Mouse (Mus musculus) left cerebral cortex, adult 8-10 months (tissue): Measurements from ENCODE around the gene Rsph14. TPM values are rescaled to one million over a fixed set of nuclear protein-coding genes. Genes with fewer than 3 reads are reported as not detected.

Experiments used
- DNase-seq, 2 experiments: peaks; one replicate each; pipeline ENCODE4 v3.0.0; 2022; ENCODE audit warnings: low spot score in 2 of 2
- total RNA-seq, 4 experiments: library from RNA; stranded (reverse); gene quantifications; 2 replicates each; pipeline ENCODE4 v1.2.4; 2022

Rsph14 gene
- under 1 TPM; 0.41 to 0.88 (median 0.65) TPM for total RNA-seq

DNA sequence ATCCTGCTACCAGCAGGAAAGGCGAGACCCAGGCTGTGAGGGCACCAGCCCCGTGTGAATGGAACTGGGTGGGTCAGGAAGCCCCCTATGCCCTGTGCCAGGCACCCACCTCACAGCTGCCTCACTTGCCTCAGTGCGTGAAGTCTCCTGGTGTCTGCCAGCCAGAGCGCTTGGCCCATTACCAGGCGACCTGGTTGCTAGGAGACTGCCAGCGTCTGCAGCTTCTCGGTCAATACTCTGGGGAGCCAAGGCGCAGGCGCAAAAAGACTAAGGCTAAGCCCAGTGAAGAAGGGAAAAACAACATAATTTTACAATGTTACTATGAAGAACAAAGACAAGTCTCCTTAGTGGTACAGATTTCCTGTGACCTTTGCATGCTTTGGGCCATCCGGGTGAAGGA, at the start of gene Rsph14:
TSS of gene Rsph14 (minus strand) at position 192 of the 400 bp plus-strand sequence.
- peak; percentile 64 to 87 for DNase-seq

GRCm38 (mm10) chr10:75078174-75079128, 46.1 kb upstream of the Rsph14 start:
- DNase-seq = no peak

- no peak for DNase-seq
Observed at GRCm38 (mm10) chr10:75075665-75076064, 43.3 kb upstream of the Rsph14 start.

GRCm38 (mm10) chr10:75070281-75070976, 38.0 kb upstream of the Rsph14 start:
- no peak for DNase-seq

- no peak for DNase-seq
Observed at GRCm38 (mm10) chr10:75068624-75069328, 36.4 kb upstream of the Rsph14 start.

GRCm38 (mm10) chr10:75068086-75068485, 35.7 kb upstream of the Rsph14 start:
- DNase-seq = no peak

DNA sequence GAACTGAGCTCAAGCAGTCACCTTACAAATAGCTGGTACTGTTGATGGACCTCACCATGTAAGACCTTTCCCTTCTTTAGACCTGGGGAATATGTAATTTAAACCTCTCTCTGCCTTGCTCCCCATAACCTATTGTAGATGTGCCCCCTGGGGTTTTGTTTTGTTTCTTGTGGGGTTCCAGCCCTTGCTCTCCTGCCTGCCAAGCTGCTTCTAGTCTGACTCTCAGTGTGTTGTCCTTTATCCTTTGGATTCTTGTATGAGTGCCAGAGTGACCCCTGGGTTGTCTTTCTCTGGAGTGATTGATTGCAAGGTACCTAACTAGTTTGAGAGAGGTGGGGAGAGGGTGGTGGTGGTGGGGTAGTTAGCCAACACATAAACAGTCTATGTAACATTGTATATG, 35.1 kb upstream of the Rsph14 start:
- no peak for DNase-seq

DNA sequence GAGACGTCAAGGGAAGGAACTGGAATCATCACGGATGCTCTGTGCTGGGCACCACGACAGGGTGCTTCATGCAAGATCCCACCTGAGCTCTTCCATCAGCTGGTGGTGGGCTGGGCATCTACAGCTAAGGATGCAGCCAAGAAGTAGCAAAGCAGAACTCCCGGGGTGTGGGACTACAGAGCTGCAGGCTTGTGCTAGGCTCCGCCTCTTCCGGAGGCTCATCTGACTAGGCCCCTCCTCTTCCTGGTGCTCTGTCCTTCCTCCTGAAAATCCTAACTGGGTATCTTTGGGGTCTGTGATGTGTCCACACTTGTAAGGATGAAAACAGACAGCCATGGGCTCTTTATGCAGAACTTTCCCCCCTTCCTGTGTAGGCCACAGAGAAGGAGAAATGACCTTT, 33.3 kb upstream of the Rsph14 start:
- no peak for DNase-seq

DNA sequence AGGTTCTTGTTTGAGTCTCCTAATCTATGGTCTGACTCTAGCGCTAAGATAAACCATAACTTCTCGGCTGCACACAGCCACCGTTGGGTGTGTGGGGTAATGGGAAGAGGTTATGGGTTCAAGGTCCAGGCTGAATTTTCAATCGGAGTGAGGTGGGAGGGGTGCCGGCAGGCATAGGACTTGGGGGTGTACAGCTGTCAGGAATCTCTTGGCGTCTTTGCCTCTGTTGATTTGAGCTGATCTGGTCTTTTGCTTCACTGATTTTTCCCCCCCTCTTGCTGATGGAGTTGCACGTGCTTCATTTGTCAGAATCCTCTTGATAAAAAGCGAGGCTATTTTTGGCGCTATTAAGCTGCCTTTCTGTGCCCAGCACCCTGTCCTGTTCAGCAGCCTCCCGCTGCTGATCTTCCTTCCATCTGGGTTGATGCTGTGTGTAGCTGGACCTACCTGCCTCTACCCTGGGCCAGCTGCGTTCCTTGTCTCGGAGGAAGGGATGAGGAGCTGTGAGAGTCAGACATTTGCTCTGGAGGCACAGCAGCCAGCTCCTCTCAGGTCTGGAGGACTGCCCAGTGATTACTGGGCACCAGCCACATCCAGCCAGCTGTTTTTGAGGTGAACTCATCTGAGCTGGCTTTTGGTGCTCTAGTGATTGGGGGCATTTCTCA, 31.0 kb upstream of the Rsph14 start:
- no peak for DNase-seq

DNA sequence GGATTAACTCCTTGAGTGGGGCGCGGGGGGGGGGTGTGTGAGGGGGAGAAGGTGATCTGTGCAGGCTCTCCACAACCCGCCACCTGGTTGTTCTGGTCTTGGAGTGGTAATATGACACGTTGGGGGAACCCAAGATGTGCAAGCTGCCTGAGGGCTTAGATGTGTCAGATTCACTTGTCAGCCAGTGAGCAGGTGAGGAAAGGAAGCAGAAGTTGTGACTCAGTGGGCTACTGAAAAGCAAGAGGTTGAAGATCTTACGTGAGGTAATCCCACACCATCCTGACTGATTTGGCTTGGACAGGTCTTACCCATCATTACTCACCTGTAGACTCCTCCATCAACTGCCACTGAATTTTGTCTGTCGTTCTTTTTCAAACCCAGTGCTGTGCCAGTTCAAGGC, 30.2 kb upstream of the Rsph14 start:
- DNase-seq = no peak

DNA sequence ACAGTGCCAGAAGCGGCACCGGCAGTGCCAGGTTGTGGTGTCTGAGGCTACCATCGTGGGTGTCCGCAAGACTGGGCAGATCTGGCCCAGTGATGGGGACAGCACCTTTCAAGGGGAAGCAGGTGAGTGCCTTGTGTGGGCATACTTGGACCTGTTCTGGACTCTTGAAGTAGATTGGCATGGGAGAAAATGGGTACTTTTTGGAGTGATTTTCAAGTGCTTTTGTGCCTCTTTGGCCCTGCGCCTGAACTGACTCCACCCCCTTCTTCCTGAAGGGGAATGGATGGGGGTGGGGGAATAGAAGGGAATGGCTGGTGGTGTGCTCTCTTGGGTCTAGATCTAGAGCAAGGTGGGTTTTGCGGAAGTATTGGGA, 29.8 kb upstream of the Rsph14 start:
- no peak for DNase-seq

DNA sequence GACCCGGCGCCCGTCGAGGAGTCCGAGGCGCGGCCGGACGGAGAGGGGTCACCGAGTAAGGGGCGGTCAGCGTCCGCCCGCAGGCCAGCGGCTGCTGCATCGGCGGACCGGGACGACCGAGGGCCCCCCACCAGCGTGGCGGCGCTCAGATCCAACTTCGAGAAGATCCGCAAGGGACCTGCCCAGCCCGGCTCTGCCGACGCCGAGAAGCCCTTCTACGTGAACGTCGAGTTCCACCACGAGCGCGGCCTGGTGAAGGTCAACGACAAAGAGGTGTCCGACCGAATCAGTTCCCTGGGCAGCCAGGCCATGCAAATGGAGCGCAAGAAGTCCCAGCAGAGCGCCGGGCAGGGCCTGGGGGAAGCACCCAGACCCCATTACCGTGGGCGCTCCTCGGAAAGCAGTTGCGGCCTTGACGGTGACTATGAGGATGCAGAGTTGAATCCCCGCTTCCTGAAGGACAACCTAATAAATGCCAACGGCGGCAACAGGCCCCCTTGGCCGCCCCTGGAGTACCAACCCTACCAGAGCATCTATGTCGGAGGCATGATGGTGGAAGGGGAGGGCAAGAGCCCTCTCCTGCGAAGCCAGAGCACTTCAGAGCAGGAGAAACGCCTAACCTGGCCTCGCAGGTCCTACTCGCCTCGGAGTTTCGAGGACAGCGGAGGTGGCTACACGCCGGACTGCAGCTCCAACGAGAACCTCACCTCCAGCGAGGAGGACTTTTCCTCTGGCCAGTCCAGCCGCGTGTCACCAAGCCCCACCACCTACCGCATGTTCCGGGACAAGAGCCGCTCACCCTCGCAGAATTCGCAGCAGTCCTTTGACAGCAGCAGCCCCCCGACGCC, 29.2 kb upstream of the Rsph14 start:
- DNase-seq = no peak

DNA sequence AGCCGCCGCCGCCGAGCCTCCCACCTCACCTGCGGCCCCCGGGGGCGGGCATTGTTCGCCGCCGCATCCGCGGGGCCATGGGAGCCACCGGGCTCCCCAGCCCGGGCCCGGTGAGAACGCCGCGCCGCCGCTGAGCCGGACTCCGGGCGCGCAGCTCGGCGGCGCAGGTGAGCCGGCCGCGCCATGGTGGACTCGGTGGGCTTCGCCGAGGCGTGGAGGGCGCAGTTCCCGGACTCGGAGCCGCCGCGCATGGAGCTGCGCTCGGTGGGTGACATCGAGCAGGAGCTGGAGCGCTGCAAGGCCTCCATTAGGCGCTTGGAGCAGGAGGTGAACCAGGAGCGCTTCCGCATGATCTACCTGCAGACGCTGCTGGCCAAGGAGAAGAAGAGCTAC, 28.5 kb upstream of the Rsph14 start:
- DNase-seq = no peak

GRCm38 (mm10) chr10:75060217-75060842, 27.9 kb upstream of the Rsph14 start, which contains the start of gene Bcr:
Bcr (plus strand) TSS chr10:75060592.
- DNase-seq = peak in 1 of 2 experiments; percentile 57

GRCm38 (mm10) chr10:75059396-75059795, 27.0 kb upstream of the Rsph14 start:
- DNase-seq = peak in 1 of 2 experiments; percentile 61

DNA sequence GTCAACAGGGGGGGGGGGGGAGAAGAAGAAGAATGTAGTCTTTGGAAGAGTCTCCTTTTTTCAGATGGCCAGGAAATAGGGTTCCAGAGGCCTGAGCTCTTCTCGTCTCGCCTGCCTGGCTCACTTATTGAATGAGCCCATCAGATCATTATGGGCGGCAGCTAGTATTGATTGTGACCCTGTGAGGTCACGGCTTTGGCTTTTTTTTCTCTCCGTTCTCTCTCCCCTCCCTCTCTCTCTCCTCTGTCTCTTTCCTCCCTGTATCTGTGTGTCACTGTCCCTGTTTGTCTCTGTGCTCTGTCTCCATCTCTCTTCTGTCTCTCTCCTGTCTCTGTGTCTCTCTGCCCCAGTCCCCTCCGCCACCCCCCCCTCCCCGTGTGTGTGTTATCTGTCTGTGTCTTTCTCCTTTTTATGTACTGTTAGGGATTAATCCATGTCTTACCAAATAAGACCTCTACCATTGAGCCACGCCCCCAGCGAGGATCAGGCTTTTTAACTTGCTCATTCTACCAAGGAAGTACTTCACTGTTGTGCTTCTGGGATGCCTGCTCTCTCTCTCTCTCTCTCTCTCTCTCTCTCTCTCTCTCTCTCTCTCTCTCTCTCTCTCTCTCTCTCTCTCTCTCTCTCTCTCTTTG, 26.5 kb upstream of the Rsph14 start:
- DNase-seq = no peak

GRCm38 (mm10) chr10:75058336-75058735, 25.9 kb upstream of the Rsph14 start:
- no peak for DNase-seq

DNA sequence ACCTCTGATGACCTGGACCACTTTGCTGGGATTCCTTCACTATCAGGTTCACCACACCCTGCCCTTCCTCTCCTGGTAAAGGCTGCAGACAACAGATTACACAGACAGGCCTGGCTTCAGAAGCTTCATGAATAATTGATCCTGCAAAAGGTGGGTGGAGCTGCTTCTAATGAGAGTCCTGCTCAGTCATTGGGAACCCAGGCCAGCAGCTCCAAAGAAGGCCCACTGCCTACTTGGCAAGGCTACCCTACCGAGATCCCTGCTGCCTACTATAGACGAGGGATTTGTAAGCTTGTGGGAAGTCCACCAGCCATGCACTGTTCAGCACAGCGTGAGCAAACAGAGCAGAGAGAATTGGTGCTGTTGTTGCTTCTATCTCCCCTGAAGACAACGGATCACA, 23.9 kb upstream of the Rsph14 start:
- no peak for DNase-seq

DNA sequence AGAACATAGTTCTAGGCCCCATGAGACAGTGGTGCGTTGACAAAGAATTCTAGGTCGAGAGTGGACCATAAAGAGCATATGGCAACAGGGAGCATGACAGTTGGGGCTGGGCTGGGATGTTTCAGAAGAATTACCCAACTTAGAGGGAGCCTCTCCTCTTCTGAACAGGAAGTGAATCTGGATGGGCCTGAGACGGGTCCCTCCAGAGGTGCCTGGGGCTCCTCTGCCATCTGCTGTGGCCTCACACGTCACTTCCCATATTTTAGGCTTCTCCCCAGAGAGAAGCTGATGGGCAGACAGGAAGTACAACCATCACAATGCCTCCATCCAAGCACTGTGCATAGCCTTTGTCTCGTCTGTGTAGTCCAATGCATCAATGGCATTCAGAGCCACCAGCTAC, 23.3 kb upstream of the Rsph14 start:
- no peak for DNase-seq
